Mouse (Mus musculus) liver, adult 2 months (tissue): ENCODE results near the gene Vamp5.

Experiments
- CTCF ChIP-seq: fragments of 200-500 bp; IDR thresholded peaks from 2 replicates; pipeline ENCODE4 v1.5.1; 2011; ENCODE audit warnings: low read depth, low read length, control low read depth
- POLR2A ChIP-seq: fragments of 200-500 bp; IDR thresholded peaks from 2 replicates; pipeline ENCODE4 v1.6.1; 2011; ENCODE audit warnings: low read length, control low read depth; ENCODE audit not compliant: insufficient read depth; ENCODE audit errors: extremely low read depth

GRCm38 (mm10) chr6:72370091-72370490 is 10.2 kb downstream of the Vamp5 start:
- no peak for TF ChIP-seq CTCF
- no peak for TF ChIP-seq POLR2A
